Mouse (Mus musculus): ENCODE measurements around the gene Mpig6b. TPM values are rescaled to one million over a fixed set of nuclear protein-coding genes. Genes with fewer than 3 reads are reported as not detected.

Mpig6b gene
- polyA plus RNA-seq, 1 experiment from 2014 or later: 0.20 TPM

Other genes starting within 250 kb of the Mpig6b start
- gene Stk19, start 229.2 kb downstream of the Mpig6b start, polyA plus RNA-seq (2014; fragmentation: Illumina TruSeq; extraction: RNeasy Lipid Tissue Mini Kit (QIAGEN cat#74804)): 4.4 TPM
- 1.9 TPM for gene Dxo, start 229.2 kb downstream of the Mpig6b start, polyA plus RNA-seq (2014; fragmentation: Illumina TruSeq; extraction: RNeasy Lipid Tissue Mini Kit (QIAGEN cat#74804))
- 2.9 TPM for gene Skiv2l, start 216.0 kb downstream of the Mpig6b start, polyA plus RNA-seq (2014; fragmentation: Illumina TruSeq; extraction: RNeasy Lipid Tissue Mini Kit (QIAGEN cat#74804))
- 1.8 TPM for gene Nelfe, start 215.8 kb downstream of the Mpig6b start, polyA plus RNA-seq (2014; fragmentation: Illumina TruSeq; extraction: RNeasy Lipid Tissue Mini Kit (QIAGEN cat#74804))
- gene Cfb, start 203.7 kb downstream of the Mpig6b start, polyA plus RNA-seq (2014; fragmentation: Illumina TruSeq; extraction: RNeasy Lipid Tissue Mini Kit (QIAGEN cat#74804)): not detected
- gene Zbtb12, start 186.7 kb downstream of the Mpig6b start, polyA plus RNA-seq (2014; fragmentation: Illumina TruSeq; extraction: RNeasy Lipid Tissue Mini Kit (QIAGEN cat#74804)): 10.8 TPM
- gene Gm20547, start 184.1 kb downstream of the Mpig6b start, polyA plus RNA-seq (2014; fragmentation: Illumina TruSeq; extraction: RNeasy Lipid Tissue Mini Kit (QIAGEN cat#74804)): 1.0 TPM
- 11.5 TPM for gene C2, start 167.9 kb downstream of the Mpig6b start, polyA plus RNA-seq (2014; fragmentation: Illumina TruSeq; extraction: RNeasy Lipid Tissue Mini Kit (QIAGEN cat#74804))
- 9.4 TPM for gene Ehmt2, start 167.7 kb downstream of the Mpig6b start, polyA plus RNA-seq (2014; fragmentation: Illumina TruSeq; extraction: RNeasy Lipid Tissue Mini Kit (QIAGEN cat#74804))
- gene Slc44a4, start 151.7 kb downstream of the Mpig6b start, polyA plus RNA-seq (2014; fragmentation: Illumina TruSeq; extraction: RNeasy Lipid Tissue Mini Kit (QIAGEN cat#74804)): 0.20 TPM
- 1.8 TPM for gene Neu1, start 134.9 kb downstream of the Mpig6b start, polyA plus RNA-seq (2014; fragmentation: Illumina TruSeq; extraction: RNeasy Lipid Tissue Mini Kit (QIAGEN cat#74804))
- gene Hspa1b, start 106.9 kb downstream of the Mpig6b start, polyA plus RNA-seq (2014; fragmentation: Illumina TruSeq; extraction: RNeasy Lipid Tissue Mini Kit (QIAGEN cat#74804)): 16.9 TPM
- not detected for gene Gm20481, start 96.3 kb downstream of the Mpig6b start, polyA plus RNA-seq (2014; fragmentation: Illumina TruSeq; extraction: RNeasy Lipid Tissue Mini Kit (QIAGEN cat#74804))
- 8.2 TPM for gene Hspa1a, start 94.0 kb downstream of the Mpig6b start, polyA plus RNA-seq (2014; fragmentation: Illumina TruSeq; extraction: RNeasy Lipid Tissue Mini Kit (QIAGEN cat#74804))
- gene Hspa1l, start 93.5 kb downstream of the Mpig6b start, polyA plus RNA-seq (2014; fragmentation: Illumina TruSeq; extraction: RNeasy Lipid Tissue Mini Kit (QIAGEN cat#74804)): not detected
- gene Lsm2, start 84.3 kb downstream of the Mpig6b start, polyA plus RNA-seq (2014; fragmentation: Illumina TruSeq; extraction: RNeasy Lipid Tissue Mini Kit (QIAGEN cat#74804)): 19.2 TPM
- 6.0 TPM for gene Vars, start 65.2 kb downstream of the Mpig6b start, polyA plus RNA-seq (2014; fragmentation: Illumina TruSeq; extraction: RNeasy Lipid Tissue Mini Kit (QIAGEN cat#74804))
- gene Vwa7, start 49.6 kb downstream of the Mpig6b start, polyA plus RNA-seq (2014; fragmentation: Illumina TruSeq; extraction: RNeasy Lipid Tissue Mini Kit (QIAGEN cat#74804)): not detected
- not detected for gene Sapcd1, start 38.2 kb downstream of the Mpig6b start, polyA plus RNA-seq (2014; fragmentation: Illumina TruSeq; extraction: RNeasy Lipid Tissue Mini Kit (QIAGEN cat#74804))
- gene Msh5, start 19.4 kb downstream of the Mpig6b start, polyA plus RNA-seq (2014; fragmentation: Illumina TruSeq; extraction: RNeasy Lipid Tissue Mini Kit (QIAGEN cat#74804)): 0.68 TPM
- gene Clic1, start 16.2 kb downstream of the Mpig6b start, polyA plus RNA-seq (2014; fragmentation: Illumina TruSeq; extraction: RNeasy Lipid Tissue Mini Kit (QIAGEN cat#74804)): 25.1 TPM
- gene Ddah2, start 7.1 kb downstream of the Mpig6b start, polyA plus RNA-seq (2014; fragmentation: Illumina TruSeq; extraction: RNeasy Lipid Tissue Mini Kit (QIAGEN cat#74804)): 2.7 TPM
- gene Ly6g6c, start 796 bp downstream of the Mpig6b start, polyA plus RNA-seq (2014; fragmentation: Illumina TruSeq; extraction: RNeasy Lipid Tissue Mini Kit (QIAGEN cat#74804)): not detected
- gene Ly6g6e, start 10.7 kb upstream of the Mpig6b start, polyA plus RNA-seq (2014; fragmentation: Illumina TruSeq; extraction: RNeasy Lipid Tissue Mini Kit (QIAGEN cat#74804)): not detected
- gene Ly6g6d, start 11.9 kb upstream of the Mpig6b start, polyA plus RNA-seq (2014; fragmentation: Illumina TruSeq; extraction: RNeasy Lipid Tissue Mini Kit (QIAGEN cat#74804)): not detected
- not detected for gene Ly6g6f, start 19.4 kb upstream of the Mpig6b start, polyA plus RNA-seq (2014; fragmentation: Illumina TruSeq; extraction: RNeasy Lipid Tissue Mini Kit (QIAGEN cat#74804))
- gene Abhd16a, start 23.1 kb upstream of the Mpig6b start, polyA plus RNA-seq (2014; fragmentation: Illumina TruSeq; extraction: RNeasy Lipid Tissue Mini Kit (QIAGEN cat#74804)): 3.5 TPM
- gene Ly6g5c, start 42.1 kb upstream of the Mpig6b start, polyA plus RNA-seq (2014; fragmentation: Illumina TruSeq; extraction: RNeasy Lipid Tissue Mini Kit (QIAGEN cat#74804)): not detected
- not detected for gene Ly6g5b, start 49.2 kb upstream of the Mpig6b start, polyA plus RNA-seq (2014; fragmentation: Illumina TruSeq; extraction: RNeasy Lipid Tissue Mini Kit (QIAGEN cat#74804))
- gene Gpank1, start 55.3 kb upstream of the Mpig6b start, polyA plus RNA-seq (2014; fragmentation: Illumina TruSeq; extraction: RNeasy Lipid Tissue Mini Kit (QIAGEN cat#74804)): 0.91 TPM
- 117 TPM for gene Csnk2b, start 55.9 kb upstream of the Mpig6b start, polyA plus RNA-seq (2014; fragmentation: Illumina TruSeq; extraction: RNeasy Lipid Tissue Mini Kit (QIAGEN cat#74804))
- 0.83 TPM for gene D17H6S53E, start 60.2 kb upstream of the Mpig6b start, polyA plus RNA-seq (2014; fragmentation: Illumina TruSeq; extraction: RNeasy Lipid Tissue Mini Kit (QIAGEN cat#74804))
- gene Apom, start 65.9 kb upstream of the Mpig6b start, polyA plus RNA-seq (2014; fragmentation: Illumina TruSeq; extraction: RNeasy Lipid Tissue Mini Kit (QIAGEN cat#74804)): not detected
- 9.7 TPM for gene Bag6, start 69.0 kb upstream of the Mpig6b start, polyA plus RNA-seq (2014; fragmentation: Illumina TruSeq; extraction: RNeasy Lipid Tissue Mini Kit (QIAGEN cat#74804))
- 10.0 TPM for gene Prrc2a, start 98.7 kb upstream of the Mpig6b start, polyA plus RNA-seq (2014; fragmentation: Illumina TruSeq; extraction: RNeasy Lipid Tissue Mini Kit (QIAGEN cat#74804))
- 5.8 TPM for gene Aif1, start 109.9 kb upstream of the Mpig6b start, polyA plus RNA-seq (2014; fragmentation: Illumina TruSeq; extraction: RNeasy Lipid Tissue Mini Kit (QIAGEN cat#74804))
- gene Lst1, start 122.3 kb upstream of the Mpig6b start, polyA plus RNA-seq (2014; fragmentation: Illumina TruSeq; extraction: RNeasy Lipid Tissue Mini Kit (QIAGEN cat#74804)): not detected
- not detected for gene Ltb, start 128.3 kb upstream of the Mpig6b start, polyA plus RNA-seq (2014; fragmentation: Illumina TruSeq; extraction: RNeasy Lipid Tissue Mini Kit (QIAGEN cat#74804))
- not detected for gene Tnf, start 135.8 kb upstream of the Mpig6b start, polyA plus RNA-seq (2014; fragmentation: Illumina TruSeq; extraction: RNeasy Lipid Tissue Mini Kit (QIAGEN cat#74804))
- gene Lta, start 139.2 kb upstream of the Mpig6b start, polyA plus RNA-seq (2014; fragmentation: Illumina TruSeq; extraction: RNeasy Lipid Tissue Mini Kit (QIAGEN cat#74804)): not detected
- not detected for gene Gm16181, start 154.7 kb upstream of the Mpig6b start, polyA plus RNA-seq (2014; fragmentation: Illumina TruSeq; extraction: RNeasy Lipid Tissue Mini Kit (QIAGEN cat#74804))
- gene Atp6v1g2, start 167.5 kb upstream of the Mpig6b start, polyA plus RNA-seq (2014; fragmentation: Illumina TruSeq; extraction: RNeasy Lipid Tissue Mini Kit (QIAGEN cat#74804)): 5.4 TPM
- gene Nfkbil1, start 169.6 kb upstream of the Mpig6b start, polyA plus RNA-seq (2014; fragmentation: Illumina TruSeq; extraction: RNeasy Lipid Tissue Mini Kit (QIAGEN cat#74804)): not detected
- gene Ddx39b, start 175.6 kb upstream of the Mpig6b start, polyA plus RNA-seq (2014; fragmentation: Illumina TruSeq; extraction: RNeasy Lipid Tissue Mini Kit (QIAGEN cat#74804)): 7.3 TPM
- 26.9 TPM for gene H2-D1, start 196.5 kb upstream of the Mpig6b start, polyA plus RNA-seq (2014; fragmentation: Illumina TruSeq; extraction: RNeasy Lipid Tissue Mini Kit (QIAGEN cat#74804))